In the genomic region with DNA sequence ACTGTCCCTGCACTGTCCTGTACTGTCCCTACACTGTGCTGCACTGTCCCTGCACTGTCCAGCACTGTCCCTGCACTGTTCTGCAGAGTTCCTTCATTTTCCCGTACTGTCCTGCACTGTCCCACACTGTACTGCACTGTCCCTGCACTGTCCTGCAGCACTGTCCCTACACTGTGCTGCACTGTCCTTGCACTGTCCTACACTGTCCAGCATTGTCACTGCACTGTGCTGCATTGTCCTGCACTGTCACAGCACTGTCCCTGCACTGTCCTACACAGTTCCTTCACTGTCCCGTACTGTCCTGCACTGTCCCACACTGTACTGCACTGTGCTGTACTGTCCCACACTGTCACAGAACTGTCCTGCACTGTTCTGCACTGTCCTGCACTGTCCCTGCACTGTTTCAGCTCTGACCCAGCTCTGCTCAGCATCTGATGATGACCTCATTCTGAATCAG, we compare ENCODE assay signal across 15 mouse cellular contexts. TPM values are rescaled to one million over a fixed set of nuclear protein-coding genes. Genes with fewer than 3 reads are reported as not detected.
DNase-seq lines count a peak whose midpoint lies in the region; ATAC-seq and TF ChIP-seq lines count a peak whose summit lies in the region.
"Had no signal": no experiment of that assay in that cellular context is flagged by ENCODE, and none has a peak within 500 bp of the region (broad histone marks: within the 10 kb centered on the region; RNA-seq: fewer than 3 reads in every experiment).

No protein-coding gene starts in this region.

- peak; percentile 43; the same call in 1 of the 2 replicates for ATAC-seq in forebrain, postnatal 0 days
- ATAC-seq in forebrain, embryonic 14.5 days = no peak
- ATAC-seq in midbrain, embryonic 11.5 days (ENCODE audit: low FRiP score) = peak; percentile 30; the same call in 1 of the 2 replicates
- peak; percentile 47 for ATAC-seq in liver, embryonic 15.5 days (ENCODE audit: insufficient read depth)
- peak; percentile 44; the same call in 1 of the 2 replicates for ATAC-seq in stomach, embryonic 16.5 days (ENCODE audit: insufficient read depth, low FRiP score)
- ATAC-seq: Patski had no signal

- no peaks in the 10 kb centered on the region for H3K9me3 ChIP-seq in forebrain, postnatal 0 days (ENCODE audit: low read length)
- H3K9me3 ChIP-seq in forebrain, embryonic 14.5 days (replicated peaks; ENCODE audit: control insufficient read depth, low read length) = no peaks in the 10 kb centered on the region; the same call in 1 of the 2 replicates
- no peaks in the 10 kb centered on the region for H3K9me3 ChIP-seq in midbrain, embryonic 11.5 days (ENCODE audit: control insufficient read depth, low read length)
- peaks cover 5% of the 10 kb centered on the region for H3K9me3 ChIP-seq in midbrain, embryonic 10.5 days (replicated peaks)
- H3K9me3 ChIP-seq in liver, embryonic 15.5 days (replicated peaks) = no peaks in the 10 kb centered on the region
- H3K9me3 ChIP-seq in stomach, embryonic 16.5 days (replicated peaks; ENCODE audit: control insufficient read depth, low read length) = peaks cover 7% of the 10 kb centered on the region; the same call in 1 of the 2 replicates

- no peak overlapping the region for H3K4me2 ChIP-seq in forebrain, postnatal 0 days (ENCODE audit: low read depth)
- no peak overlapping the region for H3K4me2 ChIP-seq in forebrain, embryonic 14.5 days (ENCODE audit: low read length)
- H3K4me2 ChIP-seq in midbrain, embryonic 11.5 days = no peak overlapping the region
- no peak overlapping the region for H3K4me2 ChIP-seq in liver, embryonic 15.5 days
- H3K4me2 ChIP-seq in stomach, embryonic 16.5 days (ENCODE audit: low read depth, low read length) = no peak overlapping the region

- H3K27ac ChIP-seq in forebrain, postnatal 0 days (ENCODE audit: low read depth, low read length) = no peak overlapping the region
- H3K27ac ChIP-seq in forebrain, embryonic 14.5 days (ENCODE audit: low read depth, low read length) = no peak overlapping the region
- H3K27ac ChIP-seq in midbrain, embryonic 11.5 days (ENCODE audit: low read depth, low read length) = no peak overlapping the region
- H3K27ac ChIP-seq in midbrain, embryonic 10.5 days (replicated peaks) = no peak overlapping the region
- no peak overlapping the region for H3K27ac ChIP-seq in liver, embryonic 15.5 days (replicated peaks)
- no peak overlapping the region for H3K27ac ChIP-seq in stomach, embryonic 16.5 days (ENCODE audit: low read length)
- H3K27ac ChIP-seq: layer of hippocampus, adult 2 months had no signal

- H3K4me3 ChIP-seq in forebrain, postnatal 0 days (ENCODE audit: low read depth, low read length) = no peak overlapping the region
- no peak overlapping the region for H3K4me3 ChIP-seq in forebrain, embryonic 14.5 days (ENCODE audit: low read depth, low read length)
- H3K4me3 ChIP-seq in midbrain, embryonic 11.5 days (ENCODE audit: low read depth, low read length) = no peak overlapping the region
- no peak overlapping the region for H3K4me3 ChIP-seq in midbrain, embryonic 10.5 days
- H3K4me3 ChIP-seq in liver, embryonic 15.5 days (replicated peaks) = no peak overlapping the region
- no peak overlapping the region for H3K4me3 ChIP-seq in stomach, embryonic 16.5 days (replicated peaks; ENCODE audit: low read length)
- H3K4me3 ChIP-seq: layer of hippocampus, adult 2 months had no signal

- H3K36me3 ChIP-seq in forebrain, postnatal 0 days (ENCODE audit: insufficient read depth) = no peaks in the 10 kb centered on the region
- no peaks in the 10 kb centered on the region for H3K36me3 ChIP-seq in forebrain, embryonic 14.5 days (ENCODE audit: control insufficient read depth, insufficient read depth, low read length)
- H3K36me3 ChIP-seq in midbrain, embryonic 11.5 days (ENCODE audit: control insufficient read depth, insufficient read depth, low read length) = no peaks in the 10 kb centered on the region
- H3K36me3 ChIP-seq in midbrain, embryonic 10.5 days = no peaks in the 10 kb centered on the region
- H3K36me3 ChIP-seq in liver, embryonic 15.5 days (replicated peaks) = no peaks in the 10 kb centered on the region; the same call in 1 of the 2 replicates
- no peaks in the 10 kb centered on the region for H3K36me3 ChIP-seq in stomach, embryonic 16.5 days (ENCODE audit: control insufficient read depth, insufficient read depth, low read length)

- H3K27me3 ChIP-seq in forebrain, postnatal 0 days (ENCODE audit: insufficient read depth, low read length) = no peaks in the 10 kb centered on the region
- no peaks in the 10 kb centered on the region for H3K27me3 ChIP-seq in forebrain, embryonic 14.5 days (replicated peaks; ENCODE audit: control insufficient read depth, insufficient read depth, low read length)
- H3K27me3 ChIP-seq in midbrain, embryonic 11.5 days (ENCODE audit: control insufficient read depth, insufficient read depth, low read length) = no peaks in the 10 kb centered on the region
- H3K27me3 ChIP-seq in midbrain, embryonic 10.5 days (ENCODE audit: low read depth, poor library complexity, severe bottlenecking) = no peaks in the 10 kb centered on the region
- H3K27me3 ChIP-seq in liver, embryonic 15.5 days = no peaks in the 10 kb centered on the region
- H3K27me3 ChIP-seq in stomach, embryonic 16.5 days (ENCODE audit: control insufficient read depth, insufficient read depth, low read length) = no peaks in the 10 kb centered on the region
- H3K27me3 ChIP-seq: Patski had no signal

- WGBS in forebrain, postnatal 0 days = 85% methylated on average over 2 of the region's 2 CpGs
- whole genome bisulfite sequencing in forebrain, embryonic 14.5 days = 80% methylated on average over 2 of the region's 2 CpGs
- WGBS in midbrain, embryonic 11.5 days = 89% methylated on average over 2 of the region's 2 CpGs
- 86% methylated on average over 2 of the region's 2 CpGs for WGBS in midbrain, embryonic 10.5 days
- 68% methylated on average over 2 of the region's 2 CpGs for WGBS in liver, embryonic 15.5 days (ENCODE audit: insufficient replicate concordance)
- WGBS in stomach, embryonic 16.5 days = 78% methylated on average over 2 of the region's 2 CpGs

- TF ChIP-seq CTCF in forebrain, postnatal 0 days (IDR thresholded peaks at IDR 0.05; ENCODE audit: low read depth) = no peak

- no peaks in the 10 kb centered on the region for H3K4me1 ChIP-seq in forebrain, postnatal 0 days (ENCODE audit: insufficient read depth)
- H3K4me1 ChIP-seq in forebrain, embryonic 14.5 days (ENCODE audit: control insufficient read depth, insufficient read depth, low read length) = no peaks in the 10 kb centered on the region
- no peaks in the 10 kb centered on the region for H3K4me1 ChIP-seq in midbrain, embryonic 11.5 days (ENCODE audit: control insufficient read depth, insufficient read depth, low read length)
- H3K4me1 ChIP-seq in midbrain, embryonic 10.5 days = no peaks in the 10 kb centered on the region
- H3K4me1 ChIP-seq in liver, embryonic 15.5 days (replicated peaks) = 0 out of 2 replicates have a peak, but pooled peaks cover 5% of the 10 kb centered on the region
- no peaks in the 10 kb centered on the region for H3K4me1 ChIP-seq in stomach, embryonic 16.5 days (ENCODE audit: control insufficient read depth, insufficient read depth, low read length)

- no peak overlapping the region for H3K9ac ChIP-seq in forebrain, postnatal 0 days
- H3K9ac ChIP-seq in forebrain, embryonic 14.5 days (ENCODE audit: low read length) = no peak overlapping the region
- H3K9ac ChIP-seq in midbrain, embryonic 11.5 days (ENCODE audit: low read length) = no peak overlapping the region
- H3K9ac ChIP-seq in liver, embryonic 15.5 days = no peak overlapping the region
- H3K9ac ChIP-seq in stomach, embryonic 16.5 days (ENCODE audit: low read length) = no peak overlapping the region

- DNase-seq in forebrain, postnatal 0 days = no peak
- no peak for DNase-seq in forebrain, embryonic 14.5 days (ENCODE audit: low spot score)
- DNase-seq in midbrain, embryonic 11.5 days (ENCODE audit: low spot score, missing footprints) = no peak
- no peak for DNase-seq in midbrain, embryonic 10.5 days (ENCODE audit: low spot score)
- DNase-seq in cerebellum, adult 18-20 months = no peak
- no peak for DNase-seq in layer of hippocampus, adult 9-10 months (ENCODE audit: low spot score)
- DNase-seq: cerebellum, adult 2 months; gastrocnemius, postnatal 10 days; kidney, adult 11 months; spleen, adult 18-20 months; thymus, postnatal 14 days had no signal

RNA-seq across cellular contexts. Expression of gene Tbc1d8, which starts 21.0 kb away (rescaled TPM):
- 15.9 and 19.3 TPM in 2 replicates for total RNA-seq in forebrain, postnatal 0 days (2014; rRNA removed)
- polyA plus RNA-seq in forebrain, postnatal 0 days (2015; fragmentation: Nextera tagmentation; extraction: Ambion mirVana) = 6.0 and 7.7 TPM in 2 replicates
- polyA plus RNA-seq in forebrain, embryonic 14.5 days (2014; fragmentation: Nextera tagmentation; extraction: Ambion mirVana) = 4.7 and 7.3 TPM in 2 replicates
- 4.6 and 5.4 TPM in 2 replicates for polyA plus RNA-seq in midbrain, embryonic 11.5 days (2014; fragmentation: Nextera tagmentation; extraction: Ambion mirVana)
- polyA plus RNA-seq in midbrain, embryonic 10.5 days (2016; fragmentation: Nextera tagmentation; extraction: Ambion mirVana) = 5.9 TPM in 2 replicates
- 5.0 and 6.3 TPM in 2 replicates for polyA plus RNA-seq in liver, embryonic 15.5 days (2015; fragmentation: Nextera tagmentation; extraction: Ambion mirVana)
- 10.3 and 11.6 TPM in 2 replicates for polyA plus RNA-seq in stomach, embryonic 16.5 days (2015; fragmentation: Nextera tagmentation; extraction: Ambion mirVana)

RNA-seq across cellular contexts. Expression of gene Cnot11, which starts 35.3 kb away (rescaled TPM):
- 27.9 and 38.8 TPM in 2 replicates for total RNA-seq in forebrain, postnatal 0 days (2014; rRNA removed)
- 11.1 and 11.2 TPM in 2 replicates for polyA plus RNA-seq in forebrain, postnatal 0 days (2015; fragmentation: Nextera tagmentation; extraction: Ambion mirVana)
- 19.7 and 19.8 TPM in 2 replicates for polyA plus RNA-seq in forebrain, embryonic 14.5 days (2014; fragmentation: Nextera tagmentation; extraction: Ambion mirVana)
- 29.9 and 33.3 TPM in 2 replicates for polyA plus RNA-seq in midbrain, embryonic 11.5 days (2014; fragmentation: Nextera tagmentation; extraction: Ambion mirVana)
- polyA plus RNA-seq in midbrain, embryonic 10.5 days (2016; fragmentation: Nextera tagmentation; extraction: Ambion mirVana) = 18.8 and 20.9 TPM in 2 replicates
- polyA plus RNA-seq in liver, embryonic 15.5 days (2015; fragmentation: Nextera tagmentation; extraction: Ambion mirVana) = 8.0 and 8.1 TPM in 2 replicates
- 8.1 and 10.5 TPM in 2 replicates for polyA plus RNA-seq in stomach, embryonic 16.5 days (2015; fragmentation: Nextera tagmentation; extraction: Ambion mirVana)
